In genomic region chr1:157669626-157670025, GRCm38 (mm10) we compare ENCODE assay signal across 17 mouse cellular contexts.
"Had no signal": no experiment of that assay in that cellular context is flagged by ENCODE, and none has a peak within 500 bp of the region (broad histone marks: within the 10 kb centered on the region; RNA-seq: fewer than 3 reads in every experiment).

No protein-coding gene starts in this region.

- H3K36me3 ChIP-seq: limb, embryonic 10.5 days; liver, embryonic 15.5 days; midbrain, embryonic 15.5 days; neural tube, embryonic 12.5 days; stomach, embryonic 15.5 days had no signal

- DNase-seq: kidney, adult 11 months; kidney, adult 9 months; kidney, postnatal 10 days; kidney, postnatal 4 days; lung, adult 2 months; lung, postnatal 36 days; retina, postnatal 1 day; thymus, postnatal 36 days had no signal

- H3K4me3 ChIP-seq: layer of hippocampus, adult 2 months; left cerebral cortex, adult 2 months; limb, embryonic 10.5 days; liver, embryonic 15.5 days; midbrain, embryonic 15.5 days; neural tube, embryonic 12.5 days; stomach, embryonic 15.5 days had no signal

- H3K4me1 ChIP-seq: limb, embryonic 10.5 days; liver, embryonic 15.5 days; midbrain, embryonic 15.5 days; neural tube, embryonic 12.5 days; stomach, embryonic 15.5 days had no signal

- H3K9ac ChIP-seq: liver, embryonic 15.5 days; midbrain, embryonic 15.5 days; neural tube, embryonic 12.5 days; stomach, embryonic 15.5 days had no signal

- H3K27me3 ChIP-seq: midbrain, embryonic 15.5 days; neural tube, embryonic 12.5 days; stomach, embryonic 15.5 days had no signal

- ATAC-seq: lung, postnatal 0 days; midbrain, embryonic 15.5 days had no signal

- H3K4me2 ChIP-seq: liver, embryonic 11.5 days; liver, embryonic 15.5 days; midbrain, embryonic 15.5 days; neural tube, embryonic 12.5 days; stomach, embryonic 15.5 days had no signal

- H3K27ac ChIP-seq: layer of hippocampus, adult 2 months; left cerebral cortex, adult 2 months; limb, embryonic 10.5 days; liver, embryonic 15.5 days; midbrain, embryonic 15.5 days; neural tube, embryonic 12.5 days; stomach, embryonic 15.5 days had no signal

- H3K9me3 ChIP-seq: limb, embryonic 10.5 days; liver, embryonic 15.5 days; midbrain, embryonic 15.5 days; neural tube, embryonic 12.5 days; stomach, embryonic 15.5 days had no signal
